Mouse (Mus musculus) inflammation-experienced regulatory T-cells, adult 6 months (primary cell): ENCODE measurements around the gene Ambra1. TPM values are rescaled to one million over a fixed set of nuclear protein-coding genes. Genes with fewer than 3 reads are reported as not detected.
A peak's percentile ranks its signal among the peaks of the same experiment; 100 is the strongest.

ENCODE experiments used
- ATAC-seq: one replicate; pipeline ENCODE4 v1.8.0; 2017
- polyA plus RNA-seq, 3 experiments: library from polyadenylated mRNA; unstranded; fragments of 100-300 nt; shearing (Covaris generic); gene quantifications; one replicate each; pipeline ENCODE4 v1.2.1; 2017

Ambra1 gene
- polyA plus RNA-seq, 3 experiments from 2014 or later, result 25.0 to 38.9 (median 32.2) TPM

DNA sequence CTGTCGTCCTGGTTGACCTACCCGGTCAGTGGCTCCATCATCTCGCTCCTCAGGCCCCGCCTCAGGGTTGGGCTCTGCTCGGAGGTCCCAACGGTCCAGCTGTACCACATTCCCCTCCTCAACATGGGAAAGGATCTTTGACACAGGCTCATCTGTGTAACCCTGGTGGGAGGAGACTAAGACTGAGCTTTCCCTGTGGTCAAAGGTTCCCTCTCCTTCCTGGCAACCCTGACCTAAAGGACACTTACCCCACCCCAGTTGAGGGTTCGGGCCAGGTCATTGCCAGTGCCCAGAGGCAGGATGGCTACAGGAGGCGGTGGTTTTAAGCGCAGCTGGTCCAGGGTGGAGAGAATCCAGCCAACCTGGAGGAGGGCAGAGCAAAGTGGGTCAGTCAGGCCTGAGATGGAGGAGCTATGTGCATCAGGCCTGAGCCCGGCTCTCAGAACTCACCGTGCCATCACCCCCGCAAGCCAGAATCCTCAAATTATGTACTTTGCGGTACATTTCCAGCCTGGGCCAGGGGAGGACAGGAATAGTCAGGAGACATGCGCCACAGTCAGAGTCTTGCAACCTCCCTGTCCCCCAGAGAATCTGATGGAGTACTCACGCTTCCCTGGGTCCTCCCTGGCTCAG is 209.5 kb downstream of the Ambra1 start:
- no peak for ATAC-seq

DNA sequence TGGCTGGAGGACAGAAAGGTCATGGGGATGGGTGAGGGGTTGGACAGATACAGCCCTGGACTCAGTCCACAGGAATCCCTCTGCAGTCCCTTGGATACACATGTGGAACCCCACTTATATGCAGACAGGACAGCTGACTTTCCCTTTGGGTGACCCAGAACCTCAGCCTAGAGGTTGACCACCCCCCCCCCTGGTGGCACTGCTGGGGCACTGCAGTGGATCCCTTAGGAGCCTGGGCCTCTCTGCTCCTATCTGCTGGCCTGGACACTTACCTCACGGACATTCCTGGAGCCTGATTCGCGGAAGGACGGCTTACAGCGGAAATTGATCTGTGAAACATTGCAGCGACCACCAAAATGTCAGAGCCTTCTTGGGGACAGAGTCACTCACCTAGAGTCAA is 212.4 kb downstream of the Ambra1 start:
- no peak for ATAC-seq

DNA sequence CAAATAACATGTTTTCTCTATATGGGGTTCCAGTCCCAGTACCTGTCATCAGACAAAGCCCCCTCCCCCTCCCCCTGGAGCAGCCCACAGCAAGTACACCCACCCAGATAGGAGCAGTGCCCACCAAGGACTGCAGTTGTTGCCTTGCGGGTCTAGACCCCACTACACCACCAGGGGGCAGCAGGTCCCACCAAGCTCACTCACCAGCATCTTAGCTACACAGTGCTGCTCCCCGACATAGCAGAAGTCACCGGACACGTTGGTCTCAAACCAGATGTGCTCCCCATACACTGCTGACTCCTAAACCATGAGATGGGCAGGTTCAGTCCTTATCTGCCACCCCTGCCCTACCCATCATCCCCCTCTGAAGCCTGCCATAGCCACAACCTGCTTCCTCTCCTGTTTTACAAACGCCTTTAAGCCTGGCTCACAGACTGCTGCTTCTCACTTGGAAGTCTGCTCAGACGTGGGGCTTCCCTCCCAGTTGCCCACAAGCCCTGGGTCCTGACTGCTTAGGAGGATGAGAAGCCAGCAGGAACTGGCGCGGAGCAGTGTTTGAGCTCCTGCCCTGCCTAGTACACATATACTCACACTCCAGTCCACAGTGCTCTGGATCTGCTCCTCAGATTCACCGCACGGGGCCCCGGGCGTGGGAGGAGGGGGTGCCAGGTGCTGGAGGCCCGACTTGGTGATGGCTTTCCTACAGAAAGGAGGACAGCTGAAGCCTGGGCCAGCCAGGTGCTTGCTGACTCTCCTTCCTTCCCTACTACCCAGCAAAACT is 214.4 kb downstream of the Ambra1 start:
- peak; percentile 82 for ATAC-seq

DNA sequence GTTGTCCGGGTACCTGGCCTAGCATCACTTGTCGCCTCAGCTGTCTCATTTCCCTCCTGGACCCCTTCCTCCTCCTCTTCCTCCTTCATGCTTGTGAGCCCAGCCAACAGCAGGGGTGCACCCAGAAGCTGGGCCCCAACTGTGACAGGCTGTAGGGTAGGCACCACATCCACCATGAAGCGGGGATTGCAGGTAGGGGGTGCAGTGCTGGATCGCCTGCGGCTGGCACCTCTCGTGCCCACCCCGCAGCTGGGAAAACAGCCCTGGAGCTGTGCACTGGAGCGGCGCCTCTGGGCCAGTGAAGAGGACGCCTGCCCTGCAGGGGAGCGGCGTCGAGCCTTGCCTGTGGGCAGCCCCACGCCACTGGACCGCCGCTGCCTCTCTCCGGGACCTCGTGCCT is 215.5 kb downstream of the Ambra1 start, which contains the start of gene Gm9821:
Gene Gm9821, plus strand, starts transcription at position 221 of the 400 bp plus-strand sequence.
- ATAC-seq, result no peak

DNA sequence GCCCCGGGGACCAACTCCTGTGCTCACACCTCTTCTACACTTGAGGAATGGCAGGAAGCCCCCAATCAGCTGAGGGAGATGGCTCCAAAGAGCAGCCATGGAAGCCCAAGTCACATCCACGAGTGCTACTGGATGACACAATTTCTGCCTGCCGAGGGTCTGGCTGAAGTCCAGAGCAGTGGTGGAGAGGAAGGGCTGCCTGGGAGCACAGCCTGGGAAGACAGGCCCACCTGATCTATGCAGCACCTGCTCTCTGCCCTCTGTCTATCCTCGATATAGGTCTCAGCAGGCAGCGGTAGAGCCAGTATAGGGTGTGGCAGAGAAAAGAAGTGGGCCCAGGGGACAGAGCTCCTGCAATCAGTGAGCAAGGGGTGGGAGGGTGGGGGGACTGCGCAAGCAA is 216.9 kb downstream of the Ambra1 start:
- no peak for ATAC-seq

DNA sequence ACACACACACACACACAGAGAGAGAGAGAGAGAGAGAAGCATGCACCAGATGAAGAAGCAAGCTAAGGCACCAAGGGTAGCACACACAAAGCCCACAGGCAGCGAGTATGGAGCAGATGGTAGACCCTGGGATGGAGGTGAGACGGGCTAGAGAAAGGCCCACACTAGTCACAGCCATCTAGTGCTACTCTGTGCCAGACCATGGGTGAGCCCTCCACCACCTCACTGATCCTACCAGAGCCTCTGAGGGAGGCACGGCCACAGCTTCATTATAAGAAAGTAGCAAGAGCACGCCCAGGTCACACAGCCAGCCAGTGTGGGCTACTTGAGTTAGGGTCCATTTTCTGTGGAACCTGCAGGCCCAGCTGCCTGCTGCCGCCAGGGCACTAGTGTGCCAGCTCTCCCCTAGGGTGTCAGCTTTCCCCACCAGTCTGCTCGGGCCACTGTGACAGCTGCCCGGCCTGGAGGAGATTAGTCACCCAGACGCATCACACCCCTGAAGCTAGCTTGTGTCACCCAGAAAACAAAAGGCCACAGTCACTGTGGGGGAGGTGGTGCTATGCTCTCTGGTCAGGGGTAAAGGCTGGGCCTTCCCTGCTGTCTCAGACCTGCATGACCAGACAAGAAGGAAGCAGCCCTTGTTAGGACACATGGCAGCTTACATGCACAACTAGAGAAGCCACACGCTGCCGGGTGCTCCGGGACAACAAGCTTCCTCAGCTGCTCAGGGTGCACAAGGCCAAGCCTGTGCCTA is 217.6 kb downstream of the Ambra1 start:
- no peak for ATAC-seq

DNA sequence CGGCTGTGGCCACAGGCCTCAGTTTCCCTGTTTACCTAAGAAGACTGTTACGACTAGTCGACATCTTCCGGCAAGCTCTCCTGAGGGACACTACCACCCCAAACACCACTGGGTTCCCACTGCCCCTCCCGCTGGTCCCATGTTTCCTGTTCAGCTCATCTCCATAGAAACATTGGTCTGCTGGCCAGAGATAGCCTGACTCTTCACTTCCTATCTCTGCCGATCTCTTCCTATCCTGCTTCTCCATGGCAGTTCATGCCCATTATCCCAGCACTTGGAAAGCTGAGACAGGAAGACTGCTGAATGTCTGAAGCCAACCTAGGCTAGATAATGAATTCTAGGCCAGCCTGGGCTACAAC is 218.2 kb downstream of the Ambra1 start:
- no peak for ATAC-seq

DNA sequence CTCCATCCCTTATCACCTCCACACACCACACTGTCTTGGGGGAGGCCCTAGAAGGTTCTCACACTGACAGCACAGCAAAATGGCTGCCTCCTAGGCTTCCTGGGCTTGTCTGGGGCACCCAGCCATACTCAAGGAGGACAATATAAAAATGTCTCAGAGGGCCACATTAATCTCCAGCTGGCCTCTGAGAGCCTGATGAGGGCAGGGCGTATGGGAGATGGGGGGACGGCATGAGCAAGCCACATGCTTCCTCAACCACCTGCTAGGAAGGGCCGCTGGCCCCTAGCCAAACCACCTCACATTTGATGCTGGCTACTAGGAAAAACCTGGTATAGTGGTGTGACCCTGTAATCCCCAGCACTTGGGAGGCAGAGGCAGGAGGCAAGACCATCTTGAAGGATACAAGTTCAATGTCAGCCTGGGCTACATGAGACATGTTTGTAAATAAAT is 218.9 kb downstream of the Ambra1 start:
- ATAC-seq, result no peak

DNA sequence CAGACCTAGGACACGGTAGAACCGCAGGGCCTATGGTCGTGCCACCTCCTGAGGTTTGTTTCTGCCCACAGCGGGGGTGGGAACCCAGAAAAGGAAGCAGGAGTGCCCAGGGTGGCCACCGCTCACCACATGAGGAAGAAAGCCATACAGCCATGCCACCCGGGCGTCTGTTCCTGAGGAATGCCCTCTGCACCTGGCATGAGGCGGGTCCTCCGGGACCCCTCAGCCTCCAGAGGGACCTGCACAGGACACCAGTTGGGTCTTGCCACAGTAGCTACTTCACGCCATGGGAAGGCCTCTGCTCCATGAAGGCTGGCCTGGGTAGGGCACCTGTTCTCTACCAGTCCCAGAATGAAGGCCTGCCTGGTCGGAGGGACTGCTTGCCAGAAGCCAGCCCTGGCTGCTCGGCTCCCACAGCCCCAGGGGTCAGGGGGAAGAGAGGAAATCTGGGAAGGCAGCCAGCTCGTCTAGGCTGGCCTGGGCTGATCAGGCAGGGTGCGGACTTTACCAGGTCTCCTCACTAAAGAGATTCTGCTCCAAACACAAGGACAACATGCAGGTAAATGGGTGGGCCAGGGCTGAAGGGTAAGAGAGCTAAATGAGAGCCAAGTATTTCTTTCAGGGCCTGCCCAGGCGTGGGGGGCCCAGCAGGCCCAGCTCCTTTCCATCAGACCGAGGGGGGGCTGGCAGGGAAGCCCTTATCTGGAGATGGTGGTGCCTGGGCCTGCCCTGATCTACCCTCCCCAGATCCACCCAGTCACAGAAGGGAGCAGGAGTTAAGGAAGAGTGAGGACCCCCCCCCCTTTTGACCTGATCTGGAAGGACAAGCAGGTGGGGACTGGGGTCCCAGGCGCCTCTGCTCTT is 219.7 kb downstream of the Ambra1 start:
- ATAC-seq, result peak; percentile 2

DNA sequence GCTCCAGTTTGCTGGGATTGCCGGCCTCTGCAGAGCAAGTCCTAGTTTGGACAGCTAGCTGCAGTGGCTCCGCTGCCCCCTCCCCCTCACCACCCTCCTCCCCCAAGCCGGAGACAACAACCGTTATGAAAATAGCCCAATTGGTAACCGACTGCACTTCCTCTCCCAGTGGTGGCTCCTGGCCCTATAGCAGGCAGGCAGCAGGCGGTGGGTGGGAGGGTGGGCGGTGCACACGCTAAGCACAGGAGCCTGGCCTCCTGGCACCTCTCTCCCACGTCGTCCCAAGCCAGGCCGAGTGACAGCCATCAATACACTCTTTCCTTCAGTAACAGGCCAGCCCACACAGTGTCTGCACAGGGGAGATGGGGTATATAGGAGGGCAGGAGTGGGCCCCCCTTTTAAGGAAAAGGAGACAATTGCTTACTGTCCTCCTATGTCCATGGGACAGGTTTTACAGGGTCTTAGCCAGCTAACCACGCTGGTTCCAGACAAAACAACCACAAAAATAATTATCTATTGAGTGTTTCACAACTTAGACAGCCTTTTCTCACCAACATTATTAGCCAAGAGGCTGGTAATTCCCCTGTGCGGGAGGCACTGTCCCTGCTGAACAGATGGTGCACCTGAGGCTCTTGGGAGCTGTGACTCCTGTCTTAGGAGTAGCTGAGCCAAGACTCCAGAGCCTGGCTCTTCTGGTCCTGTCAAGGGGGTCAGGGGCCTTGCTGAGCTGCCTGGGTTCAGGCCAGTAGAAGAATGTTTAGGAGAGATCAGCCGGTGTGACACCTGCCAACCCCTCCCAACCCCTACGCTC is 220.5 kb downstream of the Ambra1 start:
- peak; percentile 86 for ATAC-seq

DNA sequence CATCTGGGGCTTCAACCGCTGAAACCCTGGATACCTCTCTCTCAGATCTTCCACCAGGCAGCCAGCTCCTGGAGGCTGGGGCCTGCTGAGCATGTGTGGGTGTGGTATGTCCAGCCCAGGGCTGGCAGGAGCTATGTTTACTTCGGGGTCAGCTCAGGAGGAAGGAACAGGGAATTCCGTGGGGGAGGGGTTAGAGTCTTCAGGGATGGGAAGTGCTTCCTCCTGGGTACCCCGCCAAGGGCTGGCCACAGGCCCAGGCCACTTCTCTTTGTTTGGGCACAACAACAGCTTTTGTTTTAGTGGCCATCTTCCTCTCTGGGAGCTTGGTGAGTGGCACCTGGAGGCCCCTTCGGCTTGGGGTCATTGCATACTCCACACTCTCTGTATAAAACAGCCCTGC is 223.9 kb downstream of the Ambra1 start:
- no peak for ATAC-seq

DNA sequence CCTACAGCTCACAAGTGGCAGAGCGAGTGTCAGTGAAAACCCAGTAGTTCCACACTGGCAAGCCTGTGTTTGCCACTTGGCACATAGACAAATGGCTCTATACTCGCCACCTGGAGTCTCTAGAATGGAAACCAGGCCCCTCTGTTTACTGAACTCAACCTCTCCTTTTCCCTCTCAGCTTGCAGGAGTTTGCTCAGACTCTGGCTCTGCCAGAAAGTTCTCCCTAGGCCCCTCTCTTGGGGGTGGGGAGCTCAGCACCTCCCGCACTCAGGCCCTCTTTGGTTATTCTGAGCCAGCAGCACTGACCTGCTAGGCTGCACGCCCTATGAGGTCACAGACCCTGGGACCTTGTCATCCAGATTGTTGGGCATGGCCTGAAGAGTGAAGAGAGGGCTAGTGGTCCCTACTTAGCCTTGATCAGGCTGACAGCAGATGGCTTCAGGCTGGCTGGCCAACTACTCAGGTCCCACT is 225.2 kb downstream of the Ambra1 start:
- ATAC-seq, result no peak

DNA sequence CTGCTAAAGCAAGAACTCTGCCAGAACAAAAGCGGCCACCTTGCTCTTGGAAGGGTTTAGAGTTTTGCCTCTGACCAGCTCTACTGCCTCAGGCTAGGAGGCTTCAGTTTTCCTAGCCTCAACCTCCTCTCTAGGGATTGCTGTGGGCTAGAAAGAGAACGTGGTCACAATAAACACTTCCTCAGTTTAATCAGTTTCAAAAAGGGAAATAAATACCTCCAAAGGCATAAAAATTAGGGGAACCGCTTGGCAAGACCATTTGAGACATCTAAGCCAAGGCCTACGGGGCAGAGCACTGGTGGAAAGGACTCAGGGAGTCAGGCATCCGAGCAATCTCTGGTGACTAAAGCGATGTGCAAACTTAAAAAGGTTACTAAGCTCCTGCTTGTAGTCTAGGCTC is 225.9 kb downstream of the Ambra1 start:
- ATAC-seq, result no peak

DNA sequence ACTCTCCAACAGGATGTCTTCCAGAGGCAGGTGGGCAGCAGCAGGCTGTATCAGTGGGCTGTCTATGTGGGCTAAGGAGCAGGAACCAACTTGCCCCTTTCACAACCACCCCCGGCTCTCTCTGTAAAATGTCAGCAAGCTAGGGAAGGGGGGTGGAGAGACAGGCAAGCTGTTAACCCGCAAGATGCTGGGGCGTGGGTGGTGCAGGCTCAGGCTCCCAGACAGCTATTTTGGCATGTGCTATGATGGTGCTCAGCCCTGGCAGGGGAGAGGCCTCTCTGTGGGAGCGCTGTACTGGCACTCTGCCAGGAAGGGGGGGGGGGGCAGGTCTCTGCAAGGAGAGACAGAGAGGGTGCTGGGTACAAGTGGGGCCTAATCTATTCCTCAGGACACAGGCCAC is 227.2 kb downstream of the Ambra1 start:
- ATAC-seq, result peak; percentile 76

DNA sequence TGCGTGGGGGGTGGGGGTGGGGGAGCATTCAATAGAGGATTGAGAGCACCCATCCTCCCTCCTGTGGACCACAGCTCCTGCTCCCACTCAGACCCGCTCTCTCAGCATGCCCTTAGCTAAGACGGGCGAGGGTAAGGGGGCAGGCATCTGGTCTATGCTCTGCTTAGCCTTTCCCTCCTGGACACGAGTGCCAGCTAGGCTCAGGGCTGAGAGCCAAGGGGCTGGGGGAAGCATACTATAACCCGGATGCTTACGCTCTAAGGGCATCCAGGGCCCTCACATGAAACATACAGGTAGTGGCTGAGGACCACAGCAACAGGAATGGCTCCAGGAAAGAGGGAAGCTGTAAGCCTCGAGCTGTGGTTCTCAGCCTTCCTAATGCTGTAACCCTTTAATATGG is 228.1 kb downstream of the Ambra1 start:
- no peak for ATAC-seq

DNA sequence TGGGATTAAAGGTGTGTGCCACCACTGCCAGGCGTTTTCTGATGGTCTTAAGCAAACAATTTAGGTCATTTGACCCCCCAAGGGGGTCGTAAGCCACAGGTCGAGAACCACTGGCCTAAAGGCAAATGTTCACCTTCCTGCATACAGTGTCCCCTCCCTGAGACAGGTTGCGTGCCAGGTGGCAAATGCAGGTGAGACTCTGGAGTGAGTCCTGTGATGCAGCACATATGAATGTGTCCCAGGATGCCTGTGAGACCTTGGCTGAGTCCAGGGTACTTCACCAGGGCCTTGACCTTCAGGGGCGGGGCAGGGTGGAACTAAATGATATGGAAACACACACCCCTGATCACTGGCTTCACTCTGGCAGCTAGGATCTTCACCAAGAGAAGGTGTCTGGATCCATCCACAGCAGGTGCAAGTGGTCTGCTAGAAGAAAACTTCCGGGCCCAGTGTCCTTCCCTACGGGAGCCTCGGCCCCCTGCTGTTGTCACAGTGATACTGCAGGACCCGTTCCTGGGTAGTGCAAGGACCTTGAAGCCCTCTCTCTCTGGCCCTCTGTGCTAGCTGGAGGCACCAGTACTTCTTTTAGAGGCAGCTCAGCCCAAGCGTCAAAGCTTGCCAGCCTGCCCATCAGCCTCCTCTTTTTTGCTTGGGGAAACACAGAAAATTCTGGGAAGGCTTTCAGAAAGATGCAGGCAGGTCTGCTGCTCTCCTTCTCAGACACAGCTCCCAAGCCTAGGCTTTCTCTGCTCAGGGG is 228.9 kb downstream of the Ambra1 start:
- ATAC-seq, result no peak

DNA sequence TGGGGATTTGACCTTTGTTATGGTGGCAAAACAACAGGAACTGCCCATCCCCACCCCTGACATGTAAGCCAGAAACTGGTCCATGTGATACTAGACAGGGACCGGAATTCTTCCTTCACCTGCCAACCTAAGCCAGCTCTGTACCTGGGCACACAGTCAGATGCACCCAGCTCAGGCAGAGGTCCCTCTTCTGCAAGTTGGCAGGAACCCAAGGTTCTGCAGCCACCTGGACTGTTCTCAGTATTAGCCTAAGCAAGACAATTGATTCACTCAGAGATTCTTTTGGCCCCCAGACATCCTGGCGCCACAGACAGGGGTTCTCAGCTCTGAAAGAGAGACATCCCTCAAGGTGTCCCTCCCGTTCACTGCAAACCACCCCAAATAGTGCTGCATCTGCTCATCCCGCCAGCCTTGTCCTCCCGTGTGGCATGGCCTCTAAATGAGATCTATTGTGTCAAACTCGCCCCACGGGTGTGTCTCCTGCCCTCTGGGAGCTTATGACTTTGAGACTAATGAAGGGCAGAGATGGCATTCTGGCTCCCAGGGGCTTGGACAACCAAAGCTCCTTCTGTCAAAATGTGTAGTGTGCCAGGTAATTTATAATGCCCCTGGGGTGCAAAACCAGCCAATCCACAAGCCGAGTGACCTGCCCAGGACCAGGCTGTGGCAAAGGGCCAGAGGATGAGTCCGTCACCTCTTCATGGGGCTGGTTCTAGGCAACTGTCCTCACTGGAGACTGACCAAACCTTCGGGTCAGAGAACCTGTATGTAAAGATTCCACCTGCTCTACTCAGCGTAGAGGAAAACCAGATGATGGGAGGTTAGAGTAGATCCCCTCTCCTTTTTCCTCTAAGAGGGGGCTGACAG is 229.8 kb downstream of the Ambra1 start:
- ATAC-seq, result no peak

DNA sequence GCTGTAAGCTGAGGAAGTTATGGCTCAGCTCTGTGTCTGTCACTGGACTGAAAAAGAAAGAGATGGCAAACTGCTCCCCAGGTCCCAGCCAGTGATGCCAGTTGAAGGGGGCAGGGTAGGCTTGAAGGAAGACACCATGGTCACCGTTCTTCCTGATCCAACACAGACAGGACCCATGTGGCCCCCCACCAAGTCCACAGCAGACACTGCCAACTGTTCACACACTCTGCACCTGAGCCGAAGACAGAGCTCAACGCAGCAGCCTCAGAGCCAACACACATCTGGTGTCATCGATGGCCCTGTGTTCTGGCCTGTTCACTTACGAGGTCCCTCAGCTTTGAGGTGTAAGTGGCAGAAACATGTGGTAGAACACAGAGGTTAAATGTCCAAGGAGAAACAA is 230.5 kb downstream of the Ambra1 start:
- no peak for ATAC-seq

DNA sequence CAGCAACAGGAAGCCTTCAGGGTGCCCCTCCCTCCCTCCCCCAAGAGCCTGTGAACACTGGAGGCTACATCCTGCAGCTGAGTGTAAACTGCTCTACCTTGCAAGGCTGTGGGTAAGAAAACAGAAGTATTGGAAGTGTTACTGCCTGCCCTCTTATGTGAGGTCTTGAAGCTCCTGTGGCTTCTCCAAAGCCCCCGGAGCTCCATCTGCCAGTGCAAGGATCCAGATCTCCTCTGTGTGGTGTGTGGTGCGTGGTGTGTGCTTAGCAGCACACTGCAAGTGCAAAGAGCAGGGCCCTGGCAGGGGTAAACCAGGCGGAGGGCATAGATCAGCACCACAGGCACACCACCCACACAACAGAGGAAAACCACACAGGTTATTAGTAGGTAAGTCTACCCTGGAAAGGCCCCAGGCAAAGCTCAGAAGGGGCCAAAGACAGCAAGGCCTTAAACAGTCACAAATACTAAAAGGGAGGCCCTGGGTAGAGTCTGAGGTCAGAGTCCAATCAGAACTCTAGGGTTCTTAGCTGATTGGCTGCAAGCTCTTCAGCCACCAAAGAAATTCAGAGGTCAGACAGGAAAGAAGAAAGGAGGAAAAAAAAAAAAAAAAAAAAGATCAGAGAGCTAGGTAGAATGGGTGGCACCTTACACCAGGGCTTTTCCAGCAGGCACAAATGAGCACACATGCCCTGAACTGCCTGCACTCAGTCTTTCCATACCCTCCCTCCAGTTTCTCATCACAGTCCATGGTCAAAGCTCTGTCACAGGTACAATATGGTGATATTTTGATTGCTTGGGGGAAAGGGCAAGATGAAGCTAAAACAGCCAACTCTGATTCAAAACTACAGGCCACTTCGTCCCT is 232.2 kb downstream of the Ambra1 start:
- ATAC-seq, result peak; percentile 51
